Mouse (Mus musculus) liver, adult 2 months (tissue): Measurements from ENCODE around the gene Prr3. TPM values are rescaled to one million over a fixed set of nuclear protein-coding genes. Genes with fewer than 3 reads are reported as not detected.

Source experiments
- DNase-seq: peaks from one replicate; pipeline ENCODE4 v3.0.0-alpha.2; 2011; ENCODE audit warnings: low read depth, low spot score; ENCODE audit errors: extremely low read depth
- H3K27ac ChIP-seq: fragments of 200-500 bp; replicated peaks from 2 replicates; pipeline ENCODE4 v1.5.1; 2012; ENCODE audit warnings: low read depth, mild to moderate bottlenecking, control low read depth, inconsistent platforms, low read length; ENCODE audit not compliant: insufficient read depth
- H3K27me3 ChIP-seq: fragments of 200-500 bp; 2 replicates; pipeline ENCODE4 v1.6.1; 2012; ENCODE audit warnings: mild to moderate bottlenecking, moderate library complexity, low read length, inconsistent platforms; ENCODE audit not compliant: control insufficient read depth, insufficient read depth
- H3K36me3 ChIP-seq: fragments of 200-500 bp; 2 replicates; pipeline ENCODE4 v1.6.1; 2012; ENCODE audit warnings: low read length, inconsistent platforms; ENCODE audit not compliant: control insufficient read depth, insufficient read depth
- H3K4me1 ChIP-seq: fragments of 200-500 bp; 2 replicates; pipeline ENCODE4 v1.6.1; 2011; ENCODE audit warnings: low read length; ENCODE audit not compliant: control insufficient read depth, insufficient read depth
- H3K4me3 ChIP-seq: fragments of 200-500 bp; 2 replicates; pipeline ENCODE4 v1.5.1; 2011; ENCODE audit warnings: low read depth, mild to moderate bottlenecking, control low read depth, low read length, moderate library complexity; ENCODE audit not compliant: insufficient read depth
- H3K79me2 ChIP-seq: fragments of 200-500 bp; 2 replicates; pipeline ENCODE4 v1.6.1; 2012; ENCODE audit warnings: inconsistent platforms, mild to moderate bottlenecking, low read length, moderate library complexity; ENCODE audit not compliant: control insufficient read depth, insufficient read depth
- H3K9ac ChIP-seq: fragments of 200-500 bp; 2 replicates; pipeline ENCODE4 v1.6.1; 2012; ENCODE audit warnings: low read depth, mild to moderate bottlenecking, control low read depth, inconsistent platforms, low read length
- CTCF ChIP-seq: fragments of 200-500 bp; IDR thresholded peaks from 2 replicates; pipeline ENCODE4 v1.5.1; 2011; ENCODE audit warnings: low read depth, low read length, control low read depth
- POLR2A ChIP-seq: fragments of 200-500 bp; IDR thresholded peaks from 2 replicates; pipeline ENCODE4 v1.6.1; 2011; ENCODE audit warnings: low read length, control low read depth; ENCODE audit not compliant: insufficient read depth; ENCODE audit errors: extremely low read depth
- WGBS: fragments of 180-500 bp; shearing (Covaris S2); methylation state at CpG from one replicate; pipeline ENCODE4 v1.1.7; 2018; 5-methylcytosine and 5-hydroxymethylcytosine counted together
- polyA plus RNA-seq: library from polyadenylated mRNA; depleted of rRNA; stranded (reverse); fragments of >200 nt; gene quantifications from 2 replicates; pipeline ENCODE4 v1.2.3, GENCODE M21; 2012
- total RNA-seq: library from RNA; depleted of rRNA; stranded (reverse); fragments of >200 nt; gene quantifications from 2 replicates; pipeline ENCODE4 v1.2.3, GENCODE M21; 2014

Gene Prr3
- total and polyA plus RNA-seq, 2 experiments = 1.8 to 8.3 TPM

GRCm38 (mm10) chr17:35991781-35992180 is 11.7 kb upstream of the Prr3 start:
- WGBS = 42% methylated on average over 10 of the region's 10 CpGs

GRCm38 (mm10) chr17:35981776-35982175 is 1.7 kb upstream of the Prr3 start:
- H3K27ac ChIP-seq = no peak overlapping the region
- no peak overlapping the region for H3K4me3 ChIP-seq
- no peak for DNase-seq
- H3K79me2 ChIP-seq = no peaks in the 10 kb centered on the region
- H3K36me3 ChIP-seq = no peaks in the 10 kb centered on the region; the same call in 1 of the 2 replicates
- H3K27me3 ChIP-seq = no peaks in the 10 kb centered on the region
- 97% methylated on average over 9 of the region's 9 CpGs for WGBS
- H3K4me1 ChIP-seq = peaks cover 12% of the 10 kb centered on the region
- no peak overlapping the region for H3K9ac ChIP-seq
- TF ChIP-seq POLR2A (no peak), CTCF (no peak)

More at GRCm38 (mm10) chr17:35991781-35992180, 11.7 kb upstream of the Prr3 start:
- H3K4me3 ChIP-seq = no peak overlapping the region
- H3K27me3 ChIP-seq = no peaks in the 10 kb centered on the region
- TF ChIP-seq POLR2A (no peak), CTCF (no peak)
- H3K27ac ChIP-seq = no peak overlapping the region
- peaks cover 3% of the 10 kb centered on the region for H3K4me1 ChIP-seq
- H3K36me3 ChIP-seq = peaks cover 3% of the 10 kb centered on the region; the same call in 1 of the 2 replicates
- no peak overlapping the region for H3K9ac ChIP-seq
- no peak for DNase-seq
- H3K79me2 ChIP-seq = peaks cover 4% of the 10 kb centered on the region; the same call in 1 of the 2 replicates

GRCm38 (mm10) chr17:35980363-35980754 is 323 bp upstream of the Prr3 start:
- peak overlapping the region; percentile 15 for H3K27ac ChIP-seq
- H3K4me1 ChIP-seq = peaks cover 12% of the 10 kb centered on the region
- peak overlapping the region; percentile 86 for H3K9ac ChIP-seq
- H3K4me3 ChIP-seq = peak overlapping the region; percentile 91
- no peak for DNase-seq
- H3K79me2 ChIP-seq = no peaks in the 10 kb centered on the region; the same call in 1 of the 2 replicates
- under 1% methylated on average over 29 of the region's 29 CpGs for WGBS
- no peaks in the 10 kb centered on the region for H3K27me3 ChIP-seq
- H3K36me3 ChIP-seq = peaks cover 1% of the 10 kb centered on the region; the same call in 1 of the 2 replicates
- no peak for TF ChIP-seq POLR2A
- TF ChIP-seq CTCF = no peak

- TF ChIP-seq POLR2A = 0 out of 2 replicates have a peak, but pooled peaks have one; percentile 12
- TF ChIP-seq CTCF = no peak
- no peak for DNase-seq
- Histone ChIP-seq H3K27me3 (no peaks in the 10 kb centered on the region), H3K27ac (peak overlapping the region; percentile 80), H3K36me3 (peaks cover 1% of the 10 kb centered on the region; the same call in 1 of the 2 replicates), H3K4me3 (peak overlapping the region; percentile 91), H3K79me2 (no peaks in the 10 kb centered on the region; the same call in 1 of the 2 replicates), H3K4me1 (peaks cover 12% of the 10 kb centered on the region), H3K9ac (peak overlapping the region; percentile 86)
- WGBS = under 1% methylated on average over 41 of the region's 41 CpGs
These were observed 1.1 kb downstream of the Prr3 start for GRCm38 (mm10) chr17:35978811-35979400.

- no peak overlapping the region for H3K4me3 ChIP-seq
- peaks cover 13% of the 10 kb centered on the region; the same call in 1 of the 2 replicates for H3K79me2 ChIP-seq
- H3K27ac ChIP-seq = no peak overlapping the region
- 52% methylated on average over 1 of the region's 1 CpGs for WGBS
- H3K27me3 ChIP-seq = no peaks in the 10 kb centered on the region
- H3K4me1 ChIP-seq = peaks cover 9% of the 10 kb centered on the region
- H3K9ac ChIP-seq = no peak overlapping the region
- no peak for TF ChIP-seq CTCF
- no peak for TF ChIP-seq POLR2A
- H3K36me3 ChIP-seq = peaks cover 1% of the 10 kb centered on the region; the same call in 1 of the 2 replicates
- DNase-seq = no peak
These were observed 7.9 kb downstream of the Prr3 start for GRCm38 (mm10) chr17:35972131-35972530.
